Mouse (Mus musculus) hindbrain, embryonic 14.5 days (tissue): Measurements from ENCODE around the gene Ppwd1. TPM values are rescaled to one million over a fixed set of nuclear protein-coding genes. Genes with fewer than 3 reads are reported as not detected.
A peak's percentile ranks its signal among the peaks of the same experiment; 100 is the strongest.
"Not testable (repeated sequence)": the region's sequence is repeated elsewhere in the genome, so short reads cannot be mapped to it uniquely, and the experiment has no call there.

Experiments used
- ATAC-seq: fragments of 200-750 bp; cut with Nextera tagmentation; 2 replicates; pipeline ENCODE4 v1.8.0; 2017; ENCODE audit warnings: moderate number of reproducible peaks, mild to moderate bottlenecking, moderate TSS enrichment, moderate library complexity; ENCODE audit not compliant: low FRiP score
- DNase-seq: peaks from one replicate; pipeline ENCODE4 v3.0.0-alpha.2; 2015; ENCODE audit warnings: low spot score
- H3K27ac ChIP-seq: fragments of 300-500 bp; sonication (generic); 2 replicates; pipeline ENCODE4 v1.5.1; 2014; ENCODE audit warnings: mild to moderate bottlenecking, moderate library complexity
- H3K27me3 ChIP-seq: fragments of 300-500 bp; sonication (generic); 2 replicates; pipeline ENCODE4 v1.6.1; 2014; ENCODE audit warnings: mild to moderate bottlenecking, low read length, mixed read lengths; ENCODE audit not compliant: control insufficient read depth, insufficient read depth
- H3K36me3 ChIP-seq: fragments of 300-500 bp; sonication (generic); replicated peaks from 2 replicates; pipeline ENCODE4 v1.6.1; 2014; ENCODE audit not compliant: control insufficient read depth, insufficient read depth
- H3K4me1 ChIP-seq: fragments of 300-500 bp; sonication (generic); replicated peaks from 2 replicates; pipeline ENCODE4 v1.6.1; 2014; ENCODE audit warnings: antibody characterized with exemption, low read length, mixed read lengths; ENCODE audit not compliant: control insufficient read depth, insufficient read depth
- H3K4me2 ChIP-seq: fragments of 300-500 bp; sonication (generic); replicated peaks from 2 replicates; pipeline ENCODE4 v1.6.1; 2014; ENCODE audit warnings: mild to moderate bottlenecking, moderate library complexity
- H3K4me3 ChIP-seq: fragments of 300-500 bp; sonication (generic); replicated peaks from 2 replicates; pipeline ENCODE4 v1.5.1; 2014; ENCODE audit warnings: mild to moderate bottlenecking, low read length
- H3K9ac ChIP-seq: fragments of 300-500 bp; sonication (generic); 2 replicates; pipeline ENCODE4 v1.6.1; 2014
- H3K9me3 ChIP-seq: fragments of 300-500 bp; sonication (generic); 2 replicates; pipeline ENCODE4 v1.6.1; 2016; ENCODE audit warnings: low read length; ENCODE audit not compliant: control insufficient read depth
- WGBS: fragments of 180-500 bp; shearing (Covaris S2); extraction: QIAGEN DNeasy Blood & Tissue Kit; methylation state at CpG from one replicate; pipeline ENCODE4 v1.1.7; 2014; 5-methylcytosine and 5-hydroxymethylcytosine counted together
- polyA plus RNA-seq: library from polyadenylated mRNA; unstranded; fragments of >200 nt; fragmentation: Nextera tagmentation; extraction: Ambion mirVana; gene quantifications from 2 replicates; pipeline ENCODE4 v1.2.1, GENCODE M21; 2014

Ppwd1 gene
- 7.2 and 7.9 TPM in 2 replicates for polyA plus RNA-seq

GRCm38 (mm10) chr13:104228384-104229066, at the start of gene Ppwd1, which contains the start of gene Cenpk:
Gene Ppwd1 (minus strand): TSS chr13:104228843.
Gene Cenpk (plus strand): TSS chr13:104228611.
- ATAC-seq (peak; percentile 100), DNase-seq (peak; percentile 99)
- Histone ChIP-seq H3K9ac (peak within 1 kb of the TSS; percentile 81), H3K36me3 (peaks cover 4% of the 10 kb centered on the region; the same call in 1 of the 2 replicates), H3K27ac (peak within 1 kb of the TSS; percentile 93), H3K4me3 (peak within 1 kb of the TSS; percentile 70), H3K4me2 (peak within 1 kb of the TSS; percentile 83), H3K4me1 (peaks cover 11% of the 10 kb centered on the region), H3K9me3 (no peaks in the 10 kb centered on the region), H3K27me3 (no peaks in the 10 kb centered on the region)
- under 1% methylated on average over 55 of the region's 55 CpGs for WGBS

- Histone ChIP-seq H3K4me3 (no peak overlapping the region), H3K9ac (no peak overlapping the region), H3K9me3 (no peaks in the 10 kb centered on the region), H3K27ac (no peak overlapping the region), H3K36me3 (no peaks in the 10 kb centered on the region), H3K27me3 (no peaks in the 10 kb centered on the region), H3K4me1 (no peaks in the 10 kb centered on the region), H3K4me2 (no peak overlapping the region)
- ATAC-seq (no peak), DNase-seq (no peak)
- 95% methylated on average over 3 of the region's 3 CpGs for WGBS
These were observed 30.4 kb upstream of the Ppwd1 start for GRCm38 (mm10) chr13:104258997-104259396.

GRCm38 (mm10) chr13:104229181-104229580, 538 bp upstream of the Ppwd1 start:
- Histone ChIP-seq H3K36me3 (peaks cover 4% of the 10 kb centered on the region; the same call in 1 of the 2 replicates), H3K4me3 (peak overlapping the region; percentile 70), H3K27ac (no peak overlapping the region), H3K27me3 (no peaks in the 10 kb centered on the region), H3K9ac (peak overlapping the region; percentile 62), H3K9me3 (no peaks in the 10 kb centered on the region), H3K4me1 (peaks cover 11% of the 10 kb centered on the region), H3K4me2 (peak overlapping the region; percentile 79)
- WGBS, result 8% methylated on average over 15 of the region's 15 CpGs
- no peak for DNase-seq
- 0 out of 2 replicates have a peak, but pooled peaks have one; percentile 14 for ATAC-seq

- 77% methylated on average over 3 of the region's 3 CpGs for WGBS
These were observed 1.2 kb downstream of the Ppwd1 start for GRCm38 (mm10) chr13:104227478-104227877.

GRCm38 (mm10) chr13:104204313-104204712, 24.3 kb downstream of the Ppwd1 start:
- Histone ChIP-seq H3K4me2 (no peak overlapping the region), H3K9me3 (no peaks in the 10 kb centered on the region), H3K4me1 (no peaks in the 10 kb centered on the region), H3K27me3 (no peaks in the 10 kb centered on the region), H3K9ac (no peak overlapping the region), H3K27ac (no peak overlapping the region), H3K36me3 (peaks cover 59% of the 10 kb centered on the region), H3K4me3 (no peak overlapping the region)
- ATAC-seq (no peak), DNase-seq (no peak)
- WGBS, result 71% methylated on average over 1 of the region's 1 CpGs

More at GRCm38 (mm10) chr13:104227478-104227877, 1.2 kb downstream of the Ppwd1 start:
- Histone ChIP-seq H3K9ac (peak overlapping the region; percentile 81), H3K36me3 (peaks cover 9% of the 10 kb centered on the region), H3K4me2 (peak overlapping the region; percentile 83), H3K9me3 (no peaks in the 10 kb centered on the region), H3K27ac (no peak overlapping the region), H3K27me3 (no peaks in the 10 kb centered on the region), H3K4me1 (peaks cover 11% of the 10 kb centered on the region), H3K4me3 (peak overlapping the region; percentile 70)
- ATAC-seq, result no peak
- no peak for DNase-seq

GRCm38 (mm10) chr13:104195891-104196290, 32.8 kb downstream of the Ppwd1 start:
- DNase-seq, H3K4me2 ChIP-seq, H3K9ac ChIP-seq, ATAC-seq, H3K27me3 ChIP-seq, H3K4me3 ChIP-seq, H3K9me3 ChIP-seq, H3K27ac ChIP-seq, H3K4me1 ChIP-seq: not testable (repeated sequence)
- H3K36me3 ChIP-seq, result peaks cover 52% of the 10 kb centered on the region

- no peak overlapping the region for H3K4me3 ChIP-seq
- no peaks in the 10 kb centered on the region for H3K27me3 ChIP-seq
- WGBS, result 93% methylated on average over 4 of the region's 4 CpGs
- no peaks in the 10 kb centered on the region for H3K9me3 ChIP-seq
- H3K4me1 ChIP-seq, result no peaks in the 10 kb centered on the region
- ATAC-seq (no peak), DNase-seq (no peak)
- no peak overlapping the region for H3K9ac ChIP-seq
- no peak overlapping the region for H3K27ac ChIP-seq
- H3K4me2 ChIP-seq, result no peak overlapping the region
- peaks cover 82% of the 10 kb centered on the region for H3K36me3 ChIP-seq
These were observed 41.3 kb downstream of the Ppwd1 start for GRCm38 (mm10) chr13:104187357-104187756.

GRCm38 (mm10) chr13:104179176-104179888, 49.3 kb downstream of the Ppwd1 start:
- H3K36me3 ChIP-seq, result peaks cover 30% of the 10 kb centered on the region
- H3K4me1 ChIP-seq, result peaks cover 17% of the 10 kb centered on the region
- H3K9ac ChIP-seq, result peak overlapping the region; percentile 81
- H3K4me3 ChIP-seq, result peak overlapping the region; percentile 90
- H3K4me2 ChIP-seq, result peak overlapping the region; percentile 82
- WGBS, result 24% methylated on average over 13 of the region's 13 CpGs
- DNase-seq, result no peak
- no peaks in the 10 kb centered on the region for H3K27me3 ChIP-seq
- ATAC-seq, result no peak
- 0 out of 2 replicates have a peak overlapping the region, but pooled peaks have one; percentile 75 for H3K27ac ChIP-seq
- no peaks in the 10 kb centered on the region for H3K9me3 ChIP-seq

GRCm38 (mm10) chr13:104178650-104179121, 50.0 kb downstream of the Ppwd1 start, which contains the start of gene Trim23:
Gene Trim23 (plus strand): TSS chr13:104178797.
- H3K9me3 ChIP-seq, result no peaks in the 10 kb centered on the region
- WGBS, result under 1% methylated on average over 38 of the region's 38 CpGs
- H3K4me2 ChIP-seq, result peak within 1 kb of the TSS; percentile 82

More at GRCm38 (mm10) chr13:104178650-104179121, 50.0 kb downstream of the Ppwd1 start, which contains the start of gene Trim23:
- Histone ChIP-seq H3K27ac (peak within 1 kb of the TSS; percentile 82), H3K36me3 (peaks cover 24% of the 10 kb centered on the region), H3K4me3 (peak within 1 kb of the TSS; percentile 90), H3K27me3 (no peaks in the 10 kb centered on the region), H3K9ac (peak within 1 kb of the TSS; percentile 81), H3K4me1 (peaks cover 17% of the 10 kb centered on the region)
- DNase-seq, result peak; percentile 99
- peak; percentile 99 for ATAC-seq
